Mouse (Mus musculus): ENCODE results near the gene Olfr656.

The Olfr656 gene

GRCm38 (mm10) chr7:104613655-104614054 is at the start of gene Olfr656:
TSS of gene Olfr656 (plus strand) at chr7:104613955.
- no peak for DNase-seq

DNA sequence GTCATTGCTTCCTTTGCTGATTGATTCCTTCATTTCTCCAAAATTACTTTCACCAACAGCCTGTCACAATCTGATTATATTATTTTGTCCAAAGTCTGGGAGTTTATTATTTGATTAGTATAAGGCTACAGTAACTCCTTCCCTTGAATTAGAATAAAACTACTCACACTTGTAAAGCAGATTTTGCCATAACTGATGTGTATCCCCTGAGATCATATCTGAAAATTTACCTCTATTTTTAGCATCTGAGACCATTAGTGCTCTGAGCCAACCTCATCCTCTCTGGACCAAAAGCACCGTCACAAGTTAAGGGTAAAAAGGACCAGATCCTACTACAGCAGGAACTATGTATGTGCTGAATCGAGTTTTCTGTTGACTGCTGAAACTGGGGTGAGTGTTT is 36.7 kb upstream of the Olfr656 start, which contains the start of gene Olfr653:
Gene Olfr653 (plus strand): TSS at position 301 of the 400 bp plus-strand sequence.
- no peak for DNase-seq

- no peak for DNase-seq
Measured at GRCm38 (mm10) chr7:104580846-104581245, 32.9 kb upstream of the Olfr656 start.

DNA sequence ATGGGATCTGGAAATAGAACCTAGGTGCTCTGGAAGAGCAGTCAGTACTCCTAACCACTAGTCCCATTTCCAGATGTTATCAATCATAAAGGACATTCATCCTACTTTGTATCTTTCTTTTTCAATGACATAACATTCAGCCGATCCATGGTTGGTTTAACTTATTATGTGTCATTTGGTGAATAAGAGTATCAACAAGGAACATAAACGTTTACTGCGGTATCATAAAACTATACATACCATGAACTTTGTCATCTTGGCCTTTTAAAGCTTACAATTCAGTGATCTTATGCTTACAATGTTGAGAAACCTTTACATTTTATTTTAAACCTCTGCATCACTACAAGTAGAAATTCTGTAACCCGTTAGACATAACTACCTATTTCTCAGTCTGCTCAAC is 32.3 kb upstream of the Olfr656 start:
- no peak for DNase-seq

GRCm38 (mm10) chr7:104586725-104587124 is 27.0 kb upstream of the Olfr656 start, which contains the start of gene Olfr654:
TSS of gene Olfr654 (plus strand) at chr7:104587025.
- no peak for DNase-seq

DNA sequence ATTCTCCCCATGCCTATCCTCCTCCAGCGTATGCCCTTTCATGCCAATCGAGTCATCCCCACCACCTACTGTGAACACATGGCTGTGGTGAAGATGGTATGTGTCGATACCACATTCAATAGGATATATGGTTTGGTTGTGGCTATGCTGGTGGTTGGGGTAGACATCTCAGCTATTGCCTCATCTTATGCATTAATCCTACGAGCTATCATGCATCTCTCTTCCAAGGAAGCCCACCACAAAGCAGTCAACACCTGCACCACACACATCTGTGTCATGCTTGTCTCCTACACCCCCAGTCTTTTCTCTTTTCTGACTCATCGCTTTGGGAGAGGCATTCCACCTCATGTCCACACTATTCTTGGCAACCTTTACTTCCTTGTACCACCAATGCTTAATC is 25.5 kb upstream of the Olfr656 start:
- no peak for DNase-seq

- DNase-seq: no peak
Measured at GRCm38 (mm10) chr7:104601679-104602078, 12.1 kb upstream of the Olfr656 start, which contains the start of gene Olfr655. TSS of gene Olfr655 (minus strand) at chr7:104601779.

DNA sequence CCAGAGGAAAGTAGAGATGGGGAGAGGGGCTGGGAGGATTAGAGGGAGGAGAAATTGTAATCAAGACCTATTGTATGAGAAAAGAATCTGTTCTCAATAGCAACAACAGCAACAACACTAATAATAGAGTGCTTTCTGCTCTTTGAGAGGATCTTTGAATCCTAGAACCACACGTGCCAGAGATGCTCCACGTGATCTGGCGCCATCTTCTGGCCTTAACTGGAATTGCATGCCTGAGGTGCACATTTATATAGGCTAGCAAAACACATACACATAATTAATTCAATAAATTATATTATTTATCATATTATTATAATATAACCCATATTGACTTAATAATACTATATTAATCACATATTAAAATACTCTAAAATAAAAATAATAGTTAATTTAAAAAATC is 10.6 kb upstream of the Olfr656 start:
- no peak for DNase-seq

- no peak for DNase-seq
Measured at GRCm38 (mm10) chr7:104604727-104605126, 9.0 kb upstream of the Olfr656 start.

DNA sequence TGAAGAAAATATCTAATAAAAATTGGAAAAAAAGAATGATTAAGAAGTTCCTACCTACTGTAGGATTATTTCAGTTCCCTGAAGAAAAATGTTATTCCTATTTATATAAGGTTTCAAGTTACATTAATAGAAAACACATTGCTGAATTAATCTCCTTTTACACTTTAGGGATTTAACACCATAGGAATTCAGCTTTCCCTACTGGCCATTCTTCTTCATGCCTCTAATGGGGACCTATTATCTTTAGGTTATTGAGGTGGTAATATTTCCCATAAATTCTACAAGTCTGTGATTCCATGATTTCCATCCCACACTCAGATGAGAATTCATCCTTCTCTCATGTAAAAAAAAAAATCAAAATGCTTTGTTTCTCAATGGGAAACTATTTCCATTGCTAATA is 10.7 kb downstream of the Olfr656 start, which contains the start of gene Olfr657:
Gene Olfr657 (plus strand): TSS at position 301 of the 400 bp plus-strand sequence.
- DNase-seq: no peak

DNA sequence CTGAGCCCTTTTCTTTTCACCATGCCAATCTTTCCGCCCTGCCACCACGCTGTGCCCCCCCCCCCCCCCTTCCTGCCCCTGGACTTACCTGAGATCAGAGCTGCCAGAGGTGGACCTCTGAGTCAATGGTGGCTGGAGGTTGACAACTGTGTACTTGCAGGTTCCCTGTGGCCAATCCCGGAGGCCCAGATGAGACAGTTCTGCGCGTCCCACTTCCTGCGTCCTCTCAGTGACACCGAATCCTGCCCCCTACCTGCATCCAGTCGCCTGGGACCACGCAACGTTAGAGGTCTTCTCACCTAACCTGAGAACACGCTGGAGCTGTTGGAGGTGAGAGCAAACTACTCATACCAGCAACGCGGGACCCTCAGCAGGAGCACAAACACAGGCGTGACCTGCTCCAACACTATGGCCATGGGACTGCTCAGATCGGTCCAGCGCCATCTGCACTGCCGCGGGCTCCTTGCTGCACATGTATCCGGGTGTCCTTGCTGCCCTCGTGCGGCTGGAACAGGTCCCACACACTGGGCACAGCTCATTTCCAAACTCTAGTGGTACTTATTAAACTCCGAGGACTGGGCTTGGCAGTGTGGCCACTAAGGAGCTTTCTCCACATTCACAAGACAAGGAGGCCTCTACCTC is 33.2 kb downstream of the Olfr656 start, which contains the start of gene Olfr658:
Gene Olfr658 (minus strand): TSS at position 465 of the 642 bp plus-strand sequence.
- peak; percentile 2 for DNase-seq

- DNase-seq: no peak
Measured at GRCm38 (mm10) chr7:104666453-104666852, 52.7 kb downstream of the Olfr656 start, which contains the start of gene Olfr659. TSS of gene Olfr659 (plus strand) at chr7:104666753.

All from cerebellum, adult 9-10 months (tissue).